Mouse (Mus musculus) embryonic facial prominence, embryonic 14.5 days (tissue): ENCODE measurements around the gene Adh6a. TPM values are rescaled to one million over a fixed set of nuclear protein-coding genes. Genes with fewer than 3 reads are reported as not detected.

Experiments used
- ATAC-seq: fragments of 200-750 bp; cut with Nextera tagmentation; 2 replicates; pipeline ENCODE4 v1.8.0; 2017; ENCODE audit warnings: low read depth, moderate number of reproducible peaks, moderate TSS enrichment
- DNase-seq: peaks from one replicate; pipeline ENCODE4 v3.0.0-alpha.2; 2015; ENCODE audit warnings: low spot score
- H3K27ac ChIP-seq: fragments of 300-500 bp; sonication (generic); replicated peaks from 2 replicates; pipeline ENCODE4 v1.5.1; 2014; ENCODE audit warnings: low read depth, mild to moderate bottlenecking, low read length, moderate library complexity
- H3K27me3 ChIP-seq: fragments of 300-500 bp; sonication (generic); replicated peaks from 2 replicates; pipeline ENCODE4 v1.6.1; 2014; ENCODE audit warnings: low read length; ENCODE audit not compliant: control insufficient read depth, insufficient read depth
- H3K36me3 ChIP-seq: fragments of 300-500 bp; sonication (generic); 2 replicates; pipeline ENCODE4 v1.6.1; 2014; ENCODE audit warnings: low read length, mixed read lengths; ENCODE audit not compliant: control insufficient read depth, insufficient read depth
- H3K4me1 ChIP-seq: fragments of 300-500 bp; sonication (generic); 2 replicates; pipeline ENCODE4 v1.6.1; 2014; ENCODE audit warnings: antibody characterized with exemption, low read length; ENCODE audit not compliant: control insufficient read depth, insufficient read depth
- H3K4me2 ChIP-seq: fragments of 300-500 bp; sonication (generic); 2 replicates; pipeline ENCODE4 v1.6.1; 2014; ENCODE audit warnings: low read depth, mild to moderate bottlenecking, low read length, moderate library complexity, mixed read lengths
- H3K4me3 ChIP-seq: fragments of 300-500 bp; sonication (generic); 2 replicates; pipeline ENCODE4 v1.5.1; 2014; ENCODE audit warnings: low read depth, mild to moderate bottlenecking, low read length
- H3K9ac ChIP-seq: fragments of 300-500 bp; sonication (generic); 2 replicates; pipeline ENCODE4 v1.6.1; 2014; ENCODE audit warnings: low read depth, mild to moderate bottlenecking, low read length, moderate library complexity, mixed read lengths
- H3K9me3 ChIP-seq: fragments of 300-500 bp; sonication (generic); 2 replicates; pipeline ENCODE4 v1.6.1; 2016; ENCODE audit warnings: low read length; ENCODE audit not compliant: control insufficient read depth
- WGBS: fragments of 180-500 bp; shearing (Covaris S2); extraction: QIAGEN DNeasy Blood & Tissue Kit; methylation state at CpG from one replicate; pipeline ENCODE4 v1.1.7; 2014; 5-methylcytosine and 5-hydroxymethylcytosine counted together
- polyA plus RNA-seq: library from polyadenylated mRNA; unstranded; fragments of >200 nt; fragmentation: Nextera tagmentation; extraction: Ambion mirVana; gene quantifications from 2 replicates; pipeline ENCODE4 v1.2.1, GENCODE M21; 2014

Adh6a gene
- polyA plus RNA-seq, 1 experiment from 2014 or later: 0.17 TPM

- H3K27ac ChIP-seq: no peak overlapping the region
Observed at GRCm38 (mm10) chr3:138287686-138288085, 25.4 kb upstream of the Adh6a start.

GRCm38 (mm10) chr3:138290672-138291071 is 22.4 kb upstream of the Adh6a start:
- no peak overlapping the region for H3K9ac ChIP-seq
- no peak overlapping the region for H3K4me3 ChIP-seq
- H3K4me2 ChIP-seq: no peak overlapping the region
- 81% methylated on average over 2 of the region's 2 CpGs for WGBS
- no peak overlapping the region for H3K27ac ChIP-seq
- DNase-seq (no peak), ATAC-seq (no peak)
- no peaks in the 10 kb centered on the region for H3K36me3 ChIP-seq
- H3K9me3 ChIP-seq: no peaks in the 10 kb centered on the region
- no peaks in the 10 kb centered on the region for H3K4me1 ChIP-seq
- H3K27me3 ChIP-seq: no peaks in the 10 kb centered on the region

More at GRCm38 (mm10) chr3:138287686-138288085, 25.4 kb upstream of the Adh6a start:
- WGBS: 82% methylated on average over 4 of the region's 4 CpGs
- no peak overlapping the region for H3K9ac ChIP-seq
- DNase-seq (no peak), ATAC-seq (no peak)
- no peaks in the 10 kb centered on the region for H3K27me3 ChIP-seq
- H3K4me3 ChIP-seq: no peak overlapping the region
- H3K4me2 ChIP-seq: no peak overlapping the region
- H3K36me3 ChIP-seq: no peaks in the 10 kb centered on the region
- H3K4me1 ChIP-seq: no peaks in the 10 kb centered on the region
- no peaks in the 10 kb centered on the region for H3K9me3 ChIP-seq

GRCm38 (mm10) chr3:138291529-138292117 is 21.5 kb upstream of the Adh6a start:
- Histone ChIP-seq H3K27ac (no peak overlapping the region), H3K4me2 (no peak overlapping the region), H3K36me3 (no peaks in the 10 kb centered on the region), H3K9me3 (no peaks in the 10 kb centered on the region), H3K27me3 (no peaks in the 10 kb centered on the region), H3K4me3 (no peak overlapping the region), H3K4me1 (no peaks in the 10 kb centered on the region), H3K9ac (no peak overlapping the region)
- ATAC-seq (no peak), DNase-seq (no peak)
- WGBS: 87% methylated on average over 4 of the region's 4 CpGs

GRCm38 (mm10) chr3:138293298-138293895 is 19.7 kb upstream of the Adh6a start:
- Histone ChIP-seq H3K27me3 (no peaks in the 10 kb centered on the region), H3K36me3 (no peaks in the 10 kb centered on the region), H3K27ac (no peak overlapping the region), H3K9me3 (peaks cover 13% of the 10 kb centered on the region), H3K9ac (no peak overlapping the region), H3K4me2 (no peak overlapping the region), H3K4me1 (no peaks in the 10 kb centered on the region), H3K4me3 (no peak overlapping the region)
- no peak for ATAC-seq
- DNase-seq: no peak
- 80% methylated on average over 7 of the region's 7 CpGs for WGBS

GRCm38 (mm10) chr3:138300130-138300529 is 13.0 kb upstream of the Adh6a start:
- no peak overlapping the region for H3K9ac ChIP-seq
- 89% methylated on average over 9 of the region's 9 CpGs for WGBS
- no peaks in the 10 kb centered on the region for H3K27me3 ChIP-seq
- H3K9me3 ChIP-seq: peaks cover 19% of the 10 kb centered on the region
- 0 out of 2 replicates have a peak, but pooled peaks cover 5% of the 10 kb centered on the region for H3K4me1 ChIP-seq
- DNase-seq (no peak), ATAC-seq (no peak)
- no peaks in the 10 kb centered on the region for H3K36me3 ChIP-seq
- H3K4me2 ChIP-seq: no peak overlapping the region
- no peak overlapping the region for H3K4me3 ChIP-seq
- H3K27ac ChIP-seq: no peak overlapping the region

GRCm38 (mm10) chr3:138302676-138303075 is 10.4 kb upstream of the Adh6a start:
- Histone ChIP-seq H3K36me3 (no peaks in the 10 kb centered on the region), H3K4me2 (no peak overlapping the region), H3K9me3 (peaks cover 13% of the 10 kb centered on the region), H3K9ac (no peak overlapping the region), H3K27me3 (no peaks in the 10 kb centered on the region), H3K27ac (no peak overlapping the region), H3K4me1 (peaks cover 19% of the 10 kb centered on the region), H3K4me3 (no peak overlapping the region)
- no peak for ATAC-seq
- 77% methylated on average over 4 of the region's 4 CpGs for WGBS
- no peak for DNase-seq

GRCm38 (mm10) chr3:138303771-138304488 is 9.2 kb upstream of the Adh6a start:
- Histone ChIP-seq H3K9ac (no peak overlapping the region), H3K9me3 (0 out of 2 replicates have a peak, but pooled peaks cover 2% of the 10 kb centered on the region), H3K4me2 (no peak overlapping the region), H3K4me3 (no peak overlapping the region), H3K4me1 (peaks cover 19% of the 10 kb centered on the region), H3K27ac (no peak overlapping the region), H3K36me3 (no peaks in the 10 kb centered on the region), H3K27me3 (no peaks in the 10 kb centered on the region)
- ATAC-seq (0 out of 2 replicates have a peak, but pooled peaks have one; percentile 42), DNase-seq (peak; percentile 28)
- 71% methylated on average over 6 of the region's 6 CpGs for WGBS

GRCm38 (mm10) chr3:138304489-138304871 is 8.6 kb upstream of the Adh6a start:
- no peaks in the 10 kb centered on the region for H3K9me3 ChIP-seq
- peaks cover 19% of the 10 kb centered on the region for H3K4me1 ChIP-seq
- WGBS: 51% methylated on average over 4 of the region's 4 CpGs
- no peak overlapping the region for H3K4me3 ChIP-seq
- DNase-seq (no peak), ATAC-seq (no peak)
- H3K9ac ChIP-seq: no peak overlapping the region
- H3K4me2 ChIP-seq: no peak overlapping the region
- no peak overlapping the region for H3K27ac ChIP-seq
- H3K36me3 ChIP-seq: no peaks in the 10 kb centered on the region
- H3K27me3 ChIP-seq: no peaks in the 10 kb centered on the region
